ENCODE assay signal across 9 mouse cellular contexts in the genomic region with DNA sequence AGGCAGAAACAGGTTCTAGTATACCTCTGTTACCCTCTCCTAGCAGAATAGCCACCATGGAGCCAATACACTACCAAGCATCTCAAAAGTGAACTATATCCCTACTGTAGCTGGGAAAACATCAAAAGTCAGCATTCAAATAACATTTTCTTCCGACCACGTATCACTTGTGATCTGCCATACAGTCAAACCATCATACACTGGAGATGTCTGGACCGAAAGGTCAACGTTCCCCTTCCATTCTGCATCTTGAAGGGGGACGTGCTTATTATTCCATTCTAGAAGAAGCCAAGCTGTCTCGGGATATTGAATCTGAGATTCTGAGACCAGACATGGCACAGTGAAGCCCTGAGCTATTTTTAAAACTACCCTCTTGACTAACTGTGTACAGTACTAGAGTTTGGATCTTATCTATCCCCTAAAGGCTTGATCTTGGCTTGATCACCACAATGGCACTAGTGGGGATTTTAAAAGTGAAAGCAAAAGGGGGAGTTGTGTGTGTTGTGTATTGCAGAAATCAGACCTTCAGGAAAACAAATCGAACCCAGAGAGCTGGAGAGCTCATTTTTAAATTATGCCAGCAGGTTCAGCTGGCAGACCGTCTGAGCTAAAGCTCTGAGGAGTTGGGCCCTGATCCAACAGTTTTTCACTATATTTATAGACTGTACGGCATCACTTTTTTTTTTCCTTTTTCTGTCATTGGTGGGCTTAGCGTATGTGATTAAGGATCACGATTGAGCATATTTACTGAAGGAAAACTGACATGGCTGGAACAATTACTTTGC.
DNase-seq lines count a peak whose midpoint lies in the region; ATAC-seq and TF ChIP-seq lines count a peak whose summit lies in the region.
"Had no signal": no experiment of that assay in that cellular context is flagged by ENCODE, and none has a peak within 500 bp of the region (broad histone marks: within the 10 kb centered on the region; RNA-seq: fewer than 3 reads in every experiment).

No protein-coding gene starts in this region.

- peaks cover 3% of the 10 kb centered on the region; the same call in 1 of the 2 replicates for H3K4me1 ChIP-seq in hindbrain, postnatal 0 days (ENCODE audit: insufficient read depth, low read length)
- no peaks in the 10 kb centered on the region for H3K4me1 ChIP-seq in hindbrain, embryonic 11.5 days (replicated peaks; ENCODE audit: control insufficient read depth, insufficient read depth, low read length)
- H3K4me1 ChIP-seq in heart, embryonic 16.5 days (ENCODE audit: control insufficient read depth, insufficient read depth, low read length): peaks cover 14% of the 10 kb centered on the region
- H3K4me1 ChIP-seq in kidney, adult 2 months (ENCODE audit: control insufficient read depth, insufficient read depth, low read length): no peaks in the 10 kb centered on the region

- no peak overlapping the region for H3K27ac ChIP-seq in hindbrain, postnatal 0 days
- no peak overlapping the region for H3K27ac ChIP-seq in hindbrain, embryonic 11.5 days (ENCODE audit: low read depth, low read length)
- H3K27ac ChIP-seq in heart, embryonic 16.5 days (ENCODE audit: low read length): peak overlapping the region; percentile 71
- no peak overlapping the region for H3K27ac ChIP-seq in kidney, adult 2 months (ENCODE audit: insufficient read depth, low read depth, low read length)

- DNase-seq in hindbrain, postnatal 0 days (ENCODE audit: low spot score): peak; percentile 55
- DNase-seq in hindbrain, embryonic 11.5 days (ENCODE audit: low spot score): no peak
- peak; percentile 6 to 11 for DNase-seq in urinary bladder, postnatal 4 days (ENCODE audit: low spot score in 2 of 2)
- no peak for DNase-seq in urinary bladder, postnatal 10 days (ENCODE audit: low spot score)
- DNase-seq in c-Kit-positive CD71-positive TER-119-positive erythroid progenitor cells, embryonic 14.5 days (ENCODE audit: low spot score): no peak
- no peak for DNase-seq in kidney, adult 2 months
- DNase-seq: cerebellum, adult 9-10 months; thymus, adult 18-20 months had no signal

- WGBS in hindbrain, postnatal 0 days: 62% methylated on average over 11 of the region's 11 CpGs
- WGBS in hindbrain, embryonic 11.5 days: 93% methylated on average over 11 of the region's 11 CpGs
- WGBS in heart, embryonic 16.5 days: 49% methylated on average over 11 of the region's 11 CpGs
- WGBS in kidney, adult 2 months: 73% methylated on average over 11 of the region's 11 CpGs

- peak; percentile 57; the same call in 1 of the 2 replicates for ATAC-seq in hindbrain, postnatal 0 days
- no peak for ATAC-seq in hindbrain, embryonic 11.5 days (ENCODE audit: low FRiP score)
- 0 out of 2 replicates have a peak, but pooled peaks have one; percentile 41 for ATAC-seq in heart, embryonic 16.5 days (replicated peaks; ENCODE audit: extremely low read depth, insufficient read depth, low FRiP score)

- no peaks in the 10 kb centered on the region for H3K27me3 ChIP-seq in hindbrain, postnatal 0 days (ENCODE audit: insufficient read depth, low read length)
- no peaks in the 10 kb centered on the region for H3K27me3 ChIP-seq in hindbrain, embryonic 11.5 days (ENCODE audit: control insufficient read depth, insufficient read depth, low read length)
- no peaks in the 10 kb centered on the region for H3K27me3 ChIP-seq in heart, embryonic 16.5 days (ENCODE audit: control insufficient read depth, insufficient read depth, low read length)
- H3K27me3 ChIP-seq in kidney, adult 2 months (replicated peaks; ENCODE audit: control insufficient read depth, insufficient read depth, low read length): no peaks in the 10 kb centered on the region

- H3K9ac ChIP-seq in hindbrain, postnatal 0 days (replicated peaks; ENCODE audit: low read length): no peak overlapping the region
- H3K9ac ChIP-seq in hindbrain, embryonic 11.5 days (ENCODE audit: low read depth, low read length): no peak overlapping the region
- peak overlapping the region; percentile 43; the same call in 1 of the 2 replicates for H3K9ac ChIP-seq in heart, embryonic 16.5 days (ENCODE audit: low read length)

- no peaks in the 10 kb centered on the region for H3K36me3 ChIP-seq in hindbrain, postnatal 0 days (ENCODE audit: insufficient read depth, low read length)
- H3K36me3 ChIP-seq in hindbrain, embryonic 11.5 days (ENCODE audit: control insufficient read depth, insufficient read depth, low read length): no peaks in the 10 kb centered on the region
- H3K36me3 ChIP-seq in heart, embryonic 16.5 days (ENCODE audit: control insufficient read depth, insufficient read depth): no peaks in the 10 kb centered on the region
- no peaks in the 10 kb centered on the region for H3K36me3 ChIP-seq in kidney, adult 2 months (ENCODE audit: control insufficient read depth, insufficient read depth, low read length)

- no peak for TF ChIP-seq CTCF in hindbrain, postnatal 0 days (IDR thresholded peaks at IDR 0.05; ENCODE audit: low read depth)
- TF ChIP-seq CTCF in kidney, adult 2 months (conservative IDR thresholded peaks at IDR 0.05; ENCODE audit: insufficient read depth, insufficient read length, low read depth, low read length): no peak

- H3K9me3 ChIP-seq in hindbrain, postnatal 0 days (ENCODE audit: low read length): no peaks in the 10 kb centered on the region
- no peaks in the 10 kb centered on the region for H3K9me3 ChIP-seq in hindbrain, embryonic 11.5 days (ENCODE audit: control insufficient read depth, low read length)
- H3K9me3 ChIP-seq in heart, embryonic 16.5 days (replicated peaks; ENCODE audit: control insufficient read depth, low read length): no peaks in the 10 kb centered on the region

- no peak for TF ChIP-seq POLR2A in kidney, adult 2 months (IDR thresholded peaks at IDR 0.05; ENCODE audit: low read depth, low read length)

- no peak overlapping the region for H3K4me3 ChIP-seq in hindbrain, postnatal 0 days (ENCODE audit: low read length)
- no peak overlapping the region for H3K4me3 ChIP-seq in hindbrain, embryonic 11.5 days (ENCODE audit: low read depth, low read length)
- H3K4me3 ChIP-seq in heart, embryonic 16.5 days (ENCODE audit: low read length): peak overlapping the region; percentile 23
- no peak overlapping the region for H3K4me3 ChIP-seq in kidney, adult 2 months (ENCODE audit: insufficient read depth, low read depth, low read length)

- H3K4me2 ChIP-seq in hindbrain, postnatal 0 days (ENCODE audit: low read depth, low read length): no peak overlapping the region; the same call in 1 of the 2 replicates
- H3K4me2 ChIP-seq in hindbrain, embryonic 11.5 days (replicated peaks; ENCODE audit: low read depth, low read length): no peak overlapping the region
- H3K4me2 ChIP-seq in heart, embryonic 16.5 days (ENCODE audit: low read depth, low read length): peak overlapping the region; percentile 55

Comparison
In these comparisons a context has a peak if more than half of its experiments do, and no peak if none do; other contexts are left out.
1. DNase-seq: peak in hindbrain, postnatal 0 days (single experiment) and urinary bladder, postnatal 4 days (2 of 2); none in hindbrain, embryonic 11.5 days (single experiment), urinary bladder, postnatal 10 days (single experiment), c-Kit-positive CD71-positive TER-119-positive erythroid progenitor cells, embryonic 14.5 days (single experiment) and kidney, adult 2 months (single experiment).